Mouse (Mus musculus) bone marrow macrophage, adult 2 months (primary cell): ENCODE results near the gene Hpgds.

Experiments
- CTCF ChIP-seq: IDR thresholded peaks from 2 replicates; pipeline ENCODE4 v1.5.1; 2012; ENCODE audit warnings: low read depth, mild to moderate bottlenecking, low read length, moderate library complexity
- POLR2A ChIP-seq: IDR thresholded peaks from 2 replicates; pipeline ENCODE4 v1.6.1; 2012; ENCODE audit warnings: mild to moderate bottlenecking, low read depth, low read length, borderline replicate concordance

- TF ChIP-seq CTCF (no peak), POLR2A (no peak)
These were observed 4.5 kb downstream of the Hpgds start for GRCm38 (mm10) chr6:65140082-65140749.
